Mouse (Mus musculus): ENCODE results near the gene Thoc7.
"Not testable (repeated sequence)": the region's sequence is repeated elsewhere in the genome, so short reads cannot be mapped to it uniquely, and the experiment has no call there.

Gene Thoc7

DNA sequence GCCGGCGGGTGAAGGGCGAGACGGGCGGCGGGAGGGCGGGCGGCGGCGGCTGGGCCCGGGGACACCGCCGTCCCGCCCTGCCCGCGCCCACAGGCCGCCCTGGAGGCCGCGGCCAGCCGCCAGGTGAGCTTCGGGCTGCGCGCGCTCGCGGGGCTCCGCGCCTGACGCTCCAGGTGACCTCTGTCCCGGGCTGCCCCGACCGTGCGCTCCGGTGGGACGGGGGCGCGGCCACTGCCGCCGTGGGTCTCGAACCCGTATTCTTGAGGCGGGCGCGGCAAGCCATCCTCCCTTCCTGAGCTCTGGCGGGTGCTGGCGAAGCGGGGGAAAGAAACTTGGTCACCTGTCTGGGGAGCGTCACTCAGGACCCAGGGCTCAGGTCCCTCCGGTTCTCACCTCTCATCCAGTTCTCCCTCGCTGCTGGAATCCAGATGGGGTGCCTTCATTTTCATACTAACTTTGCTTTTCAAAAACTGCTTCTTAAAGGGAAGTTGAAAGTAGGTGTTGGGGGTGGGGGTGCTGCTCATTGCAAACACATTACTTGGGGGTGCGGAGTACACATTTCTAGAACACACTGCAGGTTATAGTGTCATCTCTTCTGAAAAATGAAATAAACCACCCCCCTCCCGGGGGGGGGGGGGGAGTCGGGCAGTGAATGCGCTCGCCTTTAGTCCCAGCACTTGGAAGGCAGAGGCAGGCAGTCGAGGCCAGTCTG lies at the start of gene Thoc7, which contains the start of gene Atxn7:
Gene Thoc7, minus strand, starts transcription at position 452 of the 712 bp plus-strand sequence.
Gene Atxn7, plus strand, starts transcription at position 40 of the 712 bp plus-strand sequence.
- no peak for DNase-seq (ENCODE audit: extremely low spot score, low read depth, low spot score)

DNA sequence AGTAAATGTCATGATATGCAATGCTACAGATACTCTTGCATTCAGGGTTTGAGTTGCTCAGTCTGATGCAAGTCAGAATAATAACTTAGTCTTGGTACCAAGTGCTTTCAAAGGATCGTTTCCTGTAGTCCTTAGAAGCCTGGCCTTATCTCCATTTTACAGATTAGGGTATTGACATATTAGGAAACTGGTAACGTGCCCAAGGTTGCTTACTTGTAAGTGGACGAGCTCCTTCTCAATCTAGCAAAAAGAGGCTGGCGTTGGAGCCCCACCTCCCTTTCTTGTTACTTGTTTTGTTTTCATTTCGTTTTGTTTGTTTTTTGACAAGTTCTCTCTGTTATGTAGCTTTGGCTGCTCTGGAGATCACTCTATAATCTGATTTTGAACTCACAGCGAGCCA lies 48.1 kb upstream of the Thoc7 start:
- DNase-seq (ENCODE audit: extremely low spot score, low read depth, low spot score) = no peak

DNA sequence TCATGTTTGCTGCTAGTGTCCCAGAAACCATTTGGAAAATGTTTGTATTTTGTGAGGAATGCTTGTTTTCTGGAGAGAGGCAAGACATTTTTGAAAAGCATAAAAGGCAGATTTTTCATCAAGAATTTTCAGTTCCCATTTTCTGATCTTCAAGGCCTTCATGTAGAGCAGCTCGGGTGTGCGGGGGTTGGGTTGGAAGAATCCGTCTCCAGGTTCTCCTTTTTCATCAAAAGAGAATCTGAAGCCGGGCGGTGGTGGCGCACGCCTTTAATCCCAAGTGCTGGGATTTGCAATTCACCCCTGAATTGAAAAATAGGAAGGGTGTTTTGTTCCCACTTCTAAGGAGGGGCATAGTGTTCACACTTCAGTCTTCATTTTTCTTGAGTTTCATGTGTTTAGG lies 41.1 kb upstream of the Thoc7 start:
- no peak for DNase-seq (ENCODE audit: extremely low spot score, low read depth, low spot score)

- DNase-seq (ENCODE audit: extremely low spot score, low read depth, low spot score) = no peak
These were observed 33.8 kb upstream of the Thoc7 start for GRCm38 (mm10) chr14:13995206-13996097.

DNA sequence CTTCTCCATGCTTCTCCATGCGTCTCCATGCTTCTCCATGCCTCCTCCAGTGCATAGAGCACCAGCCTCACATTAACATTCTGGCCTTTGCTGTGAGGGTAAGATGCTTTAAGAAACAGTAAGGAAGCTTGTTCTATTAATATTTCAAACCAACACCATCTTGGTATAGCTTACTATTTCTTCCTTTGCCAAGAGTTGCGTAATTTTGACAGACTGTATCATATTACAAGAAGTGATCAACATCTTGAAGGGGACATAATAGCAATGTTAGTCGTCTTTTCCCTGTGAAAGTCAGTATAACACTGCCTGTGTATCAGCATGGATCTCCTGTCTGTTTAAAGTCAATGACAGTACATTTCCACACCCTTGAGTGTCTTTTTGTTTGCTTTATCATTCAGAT lies 29.1 kb upstream of the Thoc7 start:
- no peak for DNase-seq (ENCODE audit: extremely low spot score, low read depth, low spot score)

DNA sequence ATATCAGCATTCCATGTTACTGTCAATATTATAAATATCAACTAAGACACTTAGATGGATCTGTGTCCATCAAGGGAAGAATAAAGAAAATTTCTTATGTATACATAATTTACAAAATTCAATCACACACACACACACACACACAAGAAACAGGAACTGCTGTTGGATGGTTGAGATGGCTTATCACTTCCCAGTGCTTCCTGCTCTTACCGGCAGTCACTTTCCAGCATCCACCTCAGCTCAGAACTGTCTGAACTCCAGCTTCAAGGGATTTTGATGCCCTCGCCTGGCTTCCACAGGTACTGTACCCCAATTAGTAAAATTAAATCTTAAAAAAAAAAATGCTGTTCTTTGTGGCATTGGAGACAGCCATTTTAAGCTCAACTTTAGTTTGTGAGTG lies 26.7 kb upstream of the Thoc7 start:
- no peak for DNase-seq (ENCODE audit: extremely low spot score, low read depth, low spot score)

DNA sequence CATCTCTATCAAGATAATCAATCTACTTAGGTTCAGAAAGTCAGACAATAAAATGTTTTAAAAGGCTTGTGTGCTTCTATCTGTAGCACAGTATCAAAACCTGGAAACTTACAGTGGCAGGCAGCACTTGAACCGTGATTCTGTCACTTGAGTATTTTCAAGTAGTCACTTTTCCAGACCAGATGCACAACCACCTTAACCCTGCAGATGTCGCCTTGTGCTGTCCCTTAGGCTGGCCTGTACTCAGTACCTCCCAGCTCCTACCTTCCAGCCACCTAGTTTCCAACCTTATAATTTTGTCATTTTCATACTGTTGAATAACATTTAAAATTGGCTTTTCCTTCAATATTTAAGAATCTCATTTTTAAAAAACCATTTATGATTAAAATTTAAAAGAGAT lies 20.5 kb upstream of the Thoc7 start:
- DNase-seq (ENCODE audit: extremely low spot score, low read depth, low spot score) = no peak

DNA sequence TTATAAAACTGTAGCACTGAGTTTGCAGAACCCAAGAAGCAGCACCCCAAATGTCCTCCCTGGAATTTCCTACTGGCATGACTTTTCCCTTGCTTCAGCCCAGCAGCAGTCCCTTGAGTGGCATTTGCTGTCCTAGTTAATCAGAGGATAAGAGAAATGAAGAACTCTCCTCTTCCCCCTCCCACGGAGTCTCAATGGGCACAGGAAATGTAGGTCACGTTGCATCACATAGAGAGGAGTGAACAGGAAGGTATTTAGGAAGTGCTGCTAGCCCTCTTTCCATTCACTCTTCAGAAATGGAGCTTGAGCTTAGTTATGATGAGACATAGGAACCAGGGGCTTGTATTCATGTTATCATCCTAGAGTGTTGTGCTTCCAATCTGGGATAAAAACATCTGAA lies 19.6 kb upstream of the Thoc7 start:
- no peak for DNase-seq (ENCODE audit: extremely low spot score, low read depth, low spot score)

GRCm38 (mm10) chr14:13977498-13977897 lies 15.8 kb upstream of the Thoc7 start:
- no peak for DNase-seq (ENCODE audit: extremely low spot score, low read depth, low spot score)

GRCm38 (mm10) chr14:13971644-13972234 lies 10.1 kb upstream of the Thoc7 start:
- DNase-seq (ENCODE audit: extremely low spot score, low read depth, low spot score) = no peak

GRCm38 (mm10) chr14:13970513-13970912 lies 8.9 kb upstream of the Thoc7 start:
- DNase-seq (ENCODE audit: extremely low spot score, low read depth, low spot score) = no peak

DNA sequence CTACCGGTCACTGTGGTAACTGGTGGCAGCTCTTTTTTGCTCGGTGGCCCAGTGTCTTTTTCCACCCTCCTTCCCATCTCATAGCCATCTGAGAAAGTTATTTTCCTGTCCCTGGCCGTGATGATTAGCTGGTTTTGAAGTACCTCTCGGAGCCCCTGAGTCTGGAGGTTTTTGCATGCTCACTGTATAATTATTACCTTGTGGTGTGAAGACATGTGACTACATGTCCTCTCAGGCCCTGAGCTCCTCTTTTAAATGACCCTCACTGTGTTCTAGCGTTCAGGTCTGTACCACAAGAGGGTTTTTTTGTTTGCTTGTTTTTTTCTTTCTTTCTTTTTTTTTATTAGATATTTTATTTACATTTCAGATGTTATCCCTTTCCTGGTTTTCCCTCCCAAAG lies 6.8 kb upstream of the Thoc7 start:
- no peak for DNase-seq (ENCODE audit: extremely low spot score, low read depth, low spot score)

- DNase-seq (ENCODE audit: extremely low spot score, low read depth, low spot score) = no peak
These were observed 6.0 kb upstream of the Thoc7 start for GRCm38 (mm10) chr14:13967607-13968006.

- no peak for DNase-seq (ENCODE audit: extremely low spot score, low read depth, low spot score)
These were observed 1.9 kb upstream of the Thoc7 start for GRCm38 (mm10) chr14:13963527-13963926.

- no peak for DNase-seq (ENCODE audit: extremely low spot score, low read depth, low spot score)
These were observed 824 bp upstream of the Thoc7 start for GRCm38 (mm10) chr14:13962476-13962875.

GRCm38 (mm10) chr14:13960482-13961325 lies 948 bp downstream of the Thoc7 start:
- no peak for DNase-seq (ENCODE audit: extremely low spot score, low read depth, low spot score)

- no peak for DNase-seq (ENCODE audit: extremely low spot score, low read depth, low spot score)
These were observed 1.6 kb downstream of the Thoc7 start for GRCm38 (mm10) chr14:13960079-13960478.

DNA sequence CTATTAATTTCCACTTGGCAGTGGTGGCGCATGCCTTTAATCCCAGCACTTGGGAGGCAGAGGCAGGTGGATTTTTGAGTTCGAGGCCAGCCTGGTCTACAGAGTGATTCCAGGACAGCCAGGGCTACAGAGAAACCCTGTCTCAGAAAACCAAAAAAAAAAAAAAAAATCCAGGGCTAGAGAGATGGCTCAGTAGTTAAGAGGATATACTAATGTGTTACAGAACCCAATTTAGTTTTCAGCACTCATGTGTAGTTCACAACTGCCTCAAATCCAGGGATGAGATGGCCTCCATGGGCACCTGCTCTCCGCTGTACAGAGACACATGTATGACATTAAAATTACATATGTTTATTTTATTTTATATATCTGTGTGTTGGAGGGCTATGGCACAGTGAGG lies 9.5 kb downstream of the Thoc7 start:
- DNase-seq (ENCODE audit: extremely low spot score, low read depth, low spot score) = not testable (repeated sequence)

DNA sequence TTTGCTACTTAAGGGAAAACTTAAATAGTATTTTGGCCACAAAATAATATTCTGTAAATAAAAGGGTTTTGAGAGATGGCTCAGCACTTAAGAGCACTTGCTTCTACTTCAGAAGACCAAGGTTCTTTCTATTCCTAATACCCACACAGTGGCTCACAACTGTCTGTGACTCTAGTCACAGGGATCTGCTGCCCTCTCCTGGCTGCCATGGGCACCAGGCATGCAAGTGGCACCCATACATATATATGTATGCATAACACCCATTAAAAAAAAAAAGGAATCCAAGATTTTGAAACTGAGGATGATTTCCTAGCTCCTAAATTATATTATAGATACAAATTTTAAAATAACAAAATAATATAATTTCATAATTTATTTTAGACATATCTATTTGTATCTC lies 11.3 kb downstream of the Thoc7 start:
- no peak for DNase-seq (ENCODE audit: extremely low spot score, low read depth, low spot score)

DNA sequence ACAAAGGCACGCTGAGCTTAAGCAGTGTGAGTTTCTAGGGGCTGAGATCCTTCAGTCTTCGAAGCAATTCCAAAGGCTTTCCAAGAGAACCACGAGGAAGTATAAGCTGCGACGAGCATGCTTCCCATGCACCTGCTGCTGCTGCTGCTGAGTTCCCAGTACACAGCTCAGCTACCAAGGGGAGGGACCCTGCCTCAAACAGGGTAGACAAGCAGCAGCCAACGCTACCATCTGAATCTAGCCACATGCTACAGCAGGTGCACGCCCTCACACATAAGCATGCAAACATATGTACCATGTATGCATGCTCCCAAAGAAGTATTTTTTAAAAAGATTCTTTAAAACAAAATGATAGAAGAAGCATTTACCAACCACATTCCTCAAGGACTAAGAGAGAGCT lies 13.3 kb downstream of the Thoc7 start:
- DNase-seq (ENCODE audit: extremely low spot score, low read depth, low spot score) = no peak

GRCm38 (mm10) chr14:13944686-13945085 lies 17.0 kb downstream of the Thoc7 start:
- no peak for DNase-seq (ENCODE audit: extremely low spot score, low read depth, low spot score)

Measured in hindlimb bud, embryonic 11.5 days (tissue).